Mouse (Mus musculus): ENCODE results near the gene Nrde2.

DNA sequence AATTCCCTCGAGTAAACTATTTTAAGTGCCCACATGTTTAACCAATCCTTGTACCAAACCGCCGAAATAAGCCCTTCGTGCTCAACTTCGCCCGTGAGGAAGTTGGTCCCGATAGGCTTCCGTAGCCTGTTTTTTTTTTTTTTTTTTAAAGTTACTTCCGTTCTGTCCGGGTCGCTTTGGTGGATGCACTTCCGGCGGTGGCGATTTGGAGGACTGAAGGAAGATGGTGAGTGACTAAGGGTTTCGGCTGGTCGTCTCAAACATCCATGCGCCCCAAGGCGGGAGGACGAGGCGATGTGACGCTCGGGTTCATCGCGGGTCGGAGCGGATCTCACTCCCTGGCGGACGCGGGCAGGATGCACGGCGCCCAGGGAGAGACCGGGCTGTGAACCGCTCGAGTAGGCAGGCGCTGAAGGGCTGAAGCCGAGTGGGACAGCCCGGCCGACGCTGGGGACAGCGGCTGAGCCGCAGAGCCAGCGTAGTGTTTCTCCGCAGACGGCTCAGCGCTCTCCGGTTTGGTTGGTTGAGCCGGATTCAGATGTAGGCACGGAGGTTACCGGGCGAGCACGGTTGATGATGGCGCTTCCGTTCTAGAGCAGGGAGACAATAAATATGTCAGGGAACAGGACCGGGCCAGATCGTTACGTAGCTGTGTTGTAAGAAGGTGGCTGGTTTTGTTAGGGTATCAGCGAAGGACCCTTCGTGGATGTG lies 49.3 kb downstream of the Nrde2 start, which contains the start of gene Psmc1:
- TF ChIP-seq CTCF (IDR thresholded peaks at IDR 0.05; ENCODE audit: borderline replicate concordance, insufficient read depth, low read depth, low read length) (no peak), POLR2A (IDR thresholded peaks at IDR 0.05; ENCODE audit: borderline replicate concordance, insufficient read depth, low read length) (peak; percentile 69; the same call in 1 of the 2 replicates)

Measured in cerebellum, adult 2 months (tissue).